Mouse (Mus musculus) ovary, postnatal 36 days (tissue): ENCODE data around the gene Appl2.

Experiments
- DNase-seq: peaks from one replicate; pipeline ENCODE4 v3.0.0; 2022; ENCODE audit warnings: low spot score, mixed read lengths

Appl2 gene

DNA sequence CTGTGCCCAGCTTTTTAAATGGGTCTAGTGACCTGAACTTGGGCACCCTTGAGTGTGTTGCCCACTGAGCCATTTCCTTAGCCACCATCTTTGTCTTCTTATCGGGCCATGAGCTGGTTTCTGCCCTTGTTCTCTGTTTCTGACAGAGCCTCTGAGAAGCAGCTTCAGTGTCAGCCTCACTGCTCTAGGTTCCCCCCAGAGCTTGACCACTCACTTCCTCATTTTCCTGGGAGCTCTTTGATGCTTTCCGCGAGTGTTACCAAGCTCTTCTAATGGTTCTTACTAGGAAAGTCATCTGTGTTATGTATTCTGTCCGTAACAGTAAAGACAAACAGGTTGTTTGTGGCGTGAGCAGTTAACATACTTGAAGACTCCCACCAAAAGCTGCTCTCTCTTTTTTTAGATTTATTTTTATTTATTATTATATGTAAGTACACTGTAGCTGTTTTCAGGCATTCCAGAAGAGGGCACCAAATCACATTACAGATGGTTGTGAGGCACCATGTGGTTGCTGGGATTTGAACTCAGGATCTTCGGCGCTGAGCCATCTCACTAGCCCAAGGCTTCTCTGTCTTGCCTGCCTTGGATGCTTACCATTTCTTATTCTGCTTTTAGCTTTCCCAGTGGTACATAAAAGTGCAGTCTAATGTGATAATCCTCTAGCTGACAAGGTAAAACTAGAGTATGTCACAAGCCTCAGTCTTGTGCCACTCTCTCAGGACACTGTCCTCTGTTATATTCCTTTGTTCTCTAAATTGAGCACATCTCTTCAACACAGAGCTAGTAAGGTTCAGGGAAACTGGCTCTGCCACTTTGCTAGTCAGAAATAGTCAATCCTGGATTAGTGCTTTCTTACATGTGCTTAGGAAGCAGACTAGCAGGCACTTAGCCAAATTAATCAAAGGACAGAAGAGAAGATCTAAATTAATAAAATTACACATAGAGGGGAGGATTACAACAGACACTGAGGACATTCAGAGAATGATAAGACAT lies 82.8 kb downstream of the Appl2 start:
- no peak for DNase-seq

DNA sequence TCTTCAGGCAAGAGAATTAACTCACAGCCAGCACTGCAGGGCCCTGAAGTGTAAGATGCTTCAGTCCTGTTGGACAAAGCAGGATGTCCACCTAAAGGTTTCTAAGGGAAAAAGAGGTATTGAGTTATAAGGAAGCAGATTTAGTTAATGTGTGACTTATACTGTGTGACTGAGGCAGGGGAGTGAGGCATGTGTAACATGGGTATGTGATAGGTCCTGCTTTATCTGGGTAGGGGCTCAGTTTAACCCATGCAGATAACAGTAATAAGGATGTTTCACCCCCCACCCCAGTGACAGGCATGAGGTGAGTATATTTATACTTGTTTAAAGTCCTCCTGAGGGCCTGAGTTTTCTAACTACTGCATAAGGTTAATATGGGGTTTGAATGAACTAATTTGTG lies 85.5 kb downstream of the Appl2 start:
- DNase-seq: no peak
